Mouse (Mus musculus) skeletal muscle tissue, adult 2 months (tissue): Measurements from ENCODE around the gene Gm20738.
"Not testable (repeated sequence)": the region's sequence is repeated elsewhere in the genome, so short reads cannot be mapped to it uniquely, and the experiment has no call there.

ENCODE experiments used
- DNase-seq: peaks from one replicate; pipeline ENCODE4 v3.0.0-alpha.2; 2012; ENCODE audit warnings: low read depth, low spot score

Gm20738 gene

GRCm38 (mm10) chrY:37957511-37957910 lies at the start of gene Gm20738:
Gm20738 (plus strand) TSS chrY:37957811.
- DNase-seq, result not testable (repeated sequence)
